Mouse (Mus musculus) heart, embryonic 11.5 days (tissue): ENCODE results near the gene Gm49776. TPM values are rescaled to one million over a fixed set of nuclear protein-coding genes. Genes with fewer than 3 reads are reported as not detected.

Experiments used
- ATAC-seq: fragments of 200-750 bp; cut with Nextera tagmentation; replicated peaks from 2 replicates; pipeline ENCODE4 v1.8.0; 2017; ENCODE audit warnings: moderate library complexity; ENCODE audit not compliant: insufficient number of reproducible peaks, low FRiP score, low TSS enrichment
- H3K27ac ChIP-seq: fragments of 300-500 bp; sonication (generic); 2 replicates; pipeline ENCODE4 v1.5.1; 2014; ENCODE audit warnings: mild to moderate bottlenecking, low read depth, low read length
- H3K27me3 ChIP-seq: fragments of 300-500 bp; sonication (generic); 2 replicates; pipeline ENCODE4 v1.6.1; 2014; ENCODE audit warnings: mild to moderate bottlenecking, low read length, mixed read lengths; ENCODE audit not compliant: control insufficient read depth, insufficient read depth
- H3K36me3 ChIP-seq: fragments of 300-500 bp; sonication (generic); 2 replicates; pipeline ENCODE4 v1.6.1; 2014; ENCODE audit warnings: mild to moderate bottlenecking, low read length, moderate library complexity, mixed read lengths; ENCODE audit not compliant: control insufficient read depth, insufficient read depth
- H3K4me1 ChIP-seq: fragments of 300-500 bp; sonication (generic); 2 replicates; pipeline ENCODE4 v1.6.1; 2014; ENCODE audit warnings: low read length; ENCODE audit not compliant: control insufficient read depth, insufficient read depth
- H3K4me2 ChIP-seq: fragments of 300-500 bp; sonication (generic); 2 replicates; pipeline ENCODE4 v1.6.1; 2014; ENCODE audit warnings: mild to moderate bottlenecking, moderate library complexity
- H3K4me3 ChIP-seq: fragments of 300-500 bp; sonication (generic); 2 replicates; pipeline ENCODE4 v1.5.1; 2014; ENCODE audit warnings: low read depth, low read length
- H3K9ac ChIP-seq: fragments of 300-500 bp; sonication (generic); 2 replicates; pipeline ENCODE4 v1.6.1; 2014; ENCODE audit warnings: mild to moderate bottlenecking, low read depth, low read length, moderate library complexity
- H3K9me3 ChIP-seq: fragments of 300-500 bp; sonication (generic); replicated peaks from 2 replicates; pipeline ENCODE4 v1.6.1; 2016; ENCODE audit warnings: low read length; ENCODE audit not compliant: control insufficient read depth
- WGBS: fragments of 180-500 bp; shearing (Covaris S2); extraction: QIAGEN DNeasy Blood & Tissue Kit; methylation state at CpG from one replicate; pipeline ENCODE4 v1.1.7; 2014; ENCODE audit not compliant: insufficient replicate concordance; 5-methylcytosine and 5-hydroxymethylcytosine counted together
- polyA plus RNA-seq: library from polyadenylated mRNA; unstranded; fragments of >200 nt; fragmentation: Nextera tagmentation; extraction: Ambion mirVana; gene quantifications from 2 replicates; pipeline ENCODE4 v1.2.1, GENCODE M21; 2014

The Gm49776 gene
- polyA plus RNA-seq, 1 experiment from 2014 or later: not detected

DNA sequence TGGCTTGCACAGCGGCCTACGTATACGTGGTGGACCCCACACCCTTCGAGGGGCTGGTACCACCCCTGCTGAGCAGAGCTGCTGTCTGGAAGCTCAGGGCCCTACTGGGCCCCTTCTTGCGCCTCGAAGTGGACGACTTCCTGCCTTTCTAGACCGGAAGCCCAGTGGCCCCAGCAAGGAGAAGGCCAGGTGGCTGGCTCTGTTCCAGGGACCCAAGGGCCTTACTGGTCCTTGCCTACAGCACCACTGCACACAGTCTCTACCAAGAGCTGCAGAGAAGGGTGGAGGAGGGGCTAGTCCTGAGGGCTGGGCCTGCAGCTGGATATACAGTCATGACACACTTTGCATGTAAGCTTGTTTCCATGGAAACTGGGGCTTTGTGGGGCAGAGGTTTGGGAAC, 38.1 kb downstream of the Gm49776 start:
- 57% methylated on average over 8 of the region's 8 CpGs for WGBS
- ATAC-seq: 0 out of 2 replicates have a peak, but pooled peaks have one; percentile 19
- Histone ChIP-seq H3K36me3 (peaks cover 22% of the 10 kb centered on the region), H3K9ac (peak overlapping the region; percentile 58; the same call in 1 of the 2 replicates), H3K9me3 (no peaks in the 10 kb centered on the region), H3K27ac (no peak overlapping the region), H3K4me2 (no peak overlapping the region), H3K4me1 (peaks cover 11% of the 10 kb centered on the region), H3K27me3 (no peaks in the 10 kb centered on the region), H3K4me3 (no peak overlapping the region)

- peaks cover 10% of the 10 kb centered on the region for H3K36me3 ChIP-seq
- H3K27ac ChIP-seq: no peak overlapping the region
- peaks cover 19% of the 10 kb centered on the region for H3K4me1 ChIP-seq
- H3K4me3 ChIP-seq: no peak overlapping the region
- ATAC-seq: no peak
- no peak overlapping the region for H3K4me2 ChIP-seq
- H3K9ac ChIP-seq: no peak overlapping the region
- no peaks in the 10 kb centered on the region for H3K27me3 ChIP-seq
- WGBS: 61% methylated on average over 9 of the region's 9 CpGs
- no peaks in the 10 kb centered on the region for H3K9me3 ChIP-seq
These were observed 39.5 kb downstream of the Gm49776 start for GRCm38 (mm10) chr16:18218580-18218996.

DNA sequence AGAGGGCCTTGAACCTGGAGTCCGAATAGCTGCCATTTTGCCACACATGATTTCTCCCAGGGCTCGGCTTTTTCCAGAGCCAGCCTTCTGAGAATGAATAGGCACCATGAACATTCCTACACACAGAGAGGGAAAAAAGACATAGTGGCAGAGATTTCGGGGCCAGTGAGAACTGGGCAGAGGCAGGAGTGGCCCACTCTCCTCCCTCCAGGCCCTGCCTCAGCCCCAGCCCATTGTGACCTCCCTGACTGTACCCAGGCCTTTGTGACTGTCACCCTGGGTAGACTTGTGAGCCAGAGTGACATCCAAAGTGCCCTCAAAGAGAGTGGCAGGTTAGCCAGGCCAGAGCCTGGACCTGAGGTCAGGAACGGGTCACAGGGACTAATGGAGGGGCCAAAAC, 40.5 kb downstream of the Gm49776 start, which contains the start of gene Ccdc188:
TSS of gene Ccdc188 (plus strand) at position 301 of the 400 bp plus-strand sequence.
- no peaks in the 10 kb centered on the region for H3K27me3 ChIP-seq
- H3K9me3 ChIP-seq: no peaks in the 10 kb centered on the region
- no peak within 1 kb of the TSS for H3K9ac ChIP-seq
- no peak within 1 kb of the TSS for H3K27ac ChIP-seq
- ATAC-seq: no peak
- peaks cover 6% of the 10 kb centered on the region for H3K36me3 ChIP-seq
- H3K4me3 ChIP-seq: no peak within 1 kb of the TSS
- peaks cover 19% of the 10 kb centered on the region for H3K4me1 ChIP-seq
- no peak within 1 kb of the TSS for H3K4me2 ChIP-seq
- WGBS: 81% methylated on average over 4 of the region's 4 CpGs

- H3K27ac ChIP-seq: no peak overlapping the region
- 54% methylated on average over 7 of the region's 7 CpGs for WGBS
- no peaks in the 10 kb centered on the region for H3K9me3 ChIP-seq
- no peak overlapping the region for H3K4me3 ChIP-seq
- H3K4me1 ChIP-seq: peaks cover 14% of the 10 kb centered on the region
- H3K9ac ChIP-seq: no peak overlapping the region
- peaks cover 7% of the 10 kb centered on the region; the same call in 1 of the 2 replicates for H3K27me3 ChIP-seq
- H3K36me3 ChIP-seq: no peaks in the 10 kb centered on the region
- no peak overlapping the region for H3K4me2 ChIP-seq
- ATAC-seq: no peak
These were observed 43.3 kb downstream of the Gm49776 start for GRCm38 (mm10) chr16:18214858-18215257.

DNA sequence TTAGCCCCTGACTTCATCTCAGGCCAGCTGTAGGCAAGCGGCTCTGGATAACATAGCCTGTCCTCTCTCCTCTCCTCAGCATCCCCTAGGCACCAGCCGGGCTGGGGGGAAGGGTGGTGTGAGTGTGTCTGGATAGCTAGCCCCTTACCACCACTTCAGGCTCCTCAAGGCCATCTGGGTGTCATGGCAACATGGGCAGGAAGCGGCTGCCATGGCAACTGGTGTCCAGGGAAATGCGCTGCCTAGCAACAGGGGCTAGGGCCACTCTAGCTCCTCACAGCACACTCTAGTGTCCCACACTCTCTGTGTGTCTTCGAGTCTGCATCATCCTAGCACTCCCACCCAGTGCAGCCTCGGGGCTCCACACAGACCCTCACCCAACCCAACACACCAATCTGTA, 44.4 kb downstream of the Gm49776 start:
- Histone ChIP-seq H3K4me3 (no peak overlapping the region), H3K36me3 (no peaks in the 10 kb centered on the region), H3K9ac (no peak overlapping the region), H3K9me3 (no peaks in the 10 kb centered on the region), H3K4me2 (no peak overlapping the region), H3K27me3 (peaks cover 8% of the 10 kb centered on the region; the same call in 1 of the 2 replicates), H3K27ac (no peak overlapping the region), H3K4me1 (peaks cover 8% of the 10 kb centered on the region; the same call in 1 of the 2 replicates)
- 58% methylated on average over 6 of the region's 6 CpGs for WGBS
- ATAC-seq: no peak

GRCm38 (mm10) chr16:18211417-18212171, 46.5 kb downstream of the Gm49776 start:
- Histone ChIP-seq H3K9ac (no peak overlapping the region), H3K4me2 (no peak overlapping the region), H3K27ac (no peak overlapping the region), H3K27me3 (peaks cover 8% of the 10 kb centered on the region; the same call in 1 of the 2 replicates), H3K9me3 (no peaks in the 10 kb centered on the region), H3K36me3 (no peaks in the 10 kb centered on the region), H3K4me3 (no peak overlapping the region), H3K4me1 (peaks cover 8% of the 10 kb centered on the region; the same call in 1 of the 2 replicates)
- ATAC-seq: no peak; the same call in 1 of the 2 replicates
- 45% methylated on average over 10 of the region's 10 CpGs for whole genome bisulfite sequencing

DNA sequence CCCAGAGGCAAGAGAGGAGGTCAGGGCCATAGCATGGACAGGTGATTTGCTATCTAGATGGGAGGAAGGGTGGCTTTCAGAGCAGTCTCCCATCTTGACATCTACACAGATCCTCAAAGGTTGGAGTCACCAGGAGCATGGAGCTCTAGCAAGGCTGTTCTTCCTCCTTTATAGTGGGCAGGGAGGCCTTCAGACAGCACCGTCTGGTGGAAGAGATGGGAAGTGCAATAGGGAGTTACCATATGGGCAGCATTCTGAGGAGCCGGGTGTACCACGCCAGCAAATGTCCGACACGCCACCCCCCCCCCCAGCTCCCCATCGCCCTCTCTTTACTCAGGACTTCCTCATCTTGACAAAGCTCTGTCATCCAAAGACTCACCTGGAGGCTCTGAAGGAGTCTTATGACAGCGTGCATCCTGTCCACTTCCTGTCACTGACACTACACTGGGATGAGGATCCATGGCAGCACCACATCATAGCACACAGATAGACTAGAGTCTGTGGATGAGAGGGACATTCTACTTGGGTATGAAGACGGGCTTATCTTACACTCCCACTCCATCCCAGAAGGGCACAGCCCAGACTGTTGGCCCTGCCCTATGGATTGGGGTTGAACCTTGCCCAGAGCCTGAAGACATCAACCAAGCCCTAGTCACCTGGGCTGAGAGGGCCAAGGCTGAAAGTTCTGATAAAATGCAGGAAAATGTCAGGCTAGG, 47.3 kb downstream of the Gm49776 start:
- no peaks in the 10 kb centered on the region for H3K9me3 ChIP-seq
- peaks cover 8% of the 10 kb centered on the region; the same call in 1 of the 2 replicates for H3K4me1 ChIP-seq
- H3K9ac ChIP-seq: 0 out of 2 replicates have a peak overlapping the region, but pooled peaks have one; percentile 34
- ATAC-seq: no peak; the same call in 1 of the 2 replicates
- no peak overlapping the region for H3K4me2 ChIP-seq
- H3K27ac ChIP-seq: no peak overlapping the region
- no peaks in the 10 kb centered on the region for H3K36me3 ChIP-seq
- H3K4me3 ChIP-seq: no peak overlapping the region
- WGBS: 33% methylated on average over 8 of the region's 8 CpGs
- H3K27me3 ChIP-seq: peaks cover 8% of the 10 kb centered on the region; the same call in 1 of the 2 replicates

DNA sequence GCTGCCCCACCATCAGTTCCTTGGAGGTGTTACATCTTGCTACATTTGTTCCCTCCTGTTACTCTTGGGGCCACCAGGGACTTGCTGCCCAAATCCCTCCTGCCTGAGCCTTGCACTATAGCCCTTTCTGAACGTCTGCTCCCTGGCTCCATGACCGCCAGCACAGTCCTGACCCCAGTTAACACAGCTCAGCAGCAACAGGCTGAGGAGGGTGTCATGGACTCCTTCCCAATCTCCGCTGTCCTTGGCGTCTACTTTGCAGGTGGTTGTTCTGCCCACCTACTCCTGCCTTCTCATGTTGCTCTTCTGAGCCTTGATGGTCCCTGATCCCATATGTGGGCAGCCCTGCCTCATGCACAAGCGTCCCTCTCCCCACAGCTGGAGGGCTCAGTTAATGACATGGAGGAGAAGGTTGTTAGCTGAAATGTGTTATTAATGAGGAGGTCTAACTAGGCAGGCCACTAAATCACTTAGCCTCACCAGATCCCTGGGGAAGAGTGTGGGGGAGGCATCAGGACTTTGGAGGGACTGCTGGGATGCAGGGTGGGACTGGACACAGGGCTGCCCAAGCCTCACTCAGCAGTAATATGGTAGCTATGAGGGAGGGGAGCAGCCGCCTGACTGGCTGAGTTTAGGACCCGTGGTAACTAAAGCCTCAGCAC, 54.6 kb downstream of the Gm49776 start:
- Histone ChIP-seq H3K9me3 (no peaks in the 10 kb centered on the region), H3K36me3 (no peaks in the 10 kb centered on the region), H3K4me1 (peaks cover 3% of the 10 kb centered on the region; the same call in 1 of the 2 replicates), H3K9ac (no peak overlapping the region), H3K4me3 (no peak overlapping the region), H3K27me3 (0 out of 2 replicates have a peak, but pooled peaks cover 3% of the 10 kb centered on the region), H3K27ac (no peak overlapping the region), H3K4me2 (no peak overlapping the region)
- WGBS: 67% methylated on average over 7 of the region's 7 CpGs
- ATAC-seq: no peak
